In genomic region chr5:128599365-128600071, GRCm38 (mm10) we compare ENCODE assay signal across 8 mouse cellular contexts. TPM values are rescaled to one million over a fixed set of nuclear protein-coding genes. Genes with fewer than 3 reads are reported as not detected.
DNase-seq lines count a peak whose midpoint lies in the region; ATAC-seq lines count a peak whose summit lies in the region.

No protein-coding gene starts in this region.

- no peaks in the 10 kb centered on the region for H3K9me3 ChIP-seq in lung, embryonic 15.5 days
- H3K9me3 ChIP-seq in embryonic facial prominence, embryonic 15.5 days (replicated peaks), result no peaks in the 10 kb centered on the region
- H3K9me3 ChIP-seq in limb, embryonic 12.5 days, result no peaks in the 10 kb centered on the region
- H3K9me3 ChIP-seq in stomach, embryonic 14.5 days (ENCODE audit: control insufficient read depth, low read depth, low read length), result no peaks in the 10 kb centered on the region

- H3K27ac ChIP-seq in lung, embryonic 15.5 days, result no peak overlapping the region
- peak overlapping the region; percentile 93 for H3K27ac ChIP-seq in embryonic facial prominence, embryonic 15.5 days (replicated peaks)
- peak overlapping the region; percentile 97; the same call in 1 of the 2 replicates for H3K27ac ChIP-seq in limb, embryonic 12.5 days
- H3K27ac ChIP-seq in stomach, embryonic 14.5 days (ENCODE audit: low read length), result no peak overlapping the region

- peak overlapping the region; percentile 98 for H3K4me2 ChIP-seq in lung, embryonic 15.5 days
- H3K4me2 ChIP-seq in embryonic facial prominence, embryonic 15.5 days (replicated peaks), result peak overlapping the region; percentile 92
- peak overlapping the region; percentile 91 for H3K4me2 ChIP-seq in limb, embryonic 12.5 days
- H3K4me2 ChIP-seq in stomach, embryonic 14.5 days (replicated peaks; ENCODE audit: low read depth, low read length), result peak overlapping the region; percentile 95

- H3K9ac ChIP-seq in lung, embryonic 15.5 days, result peak overlapping the region; percentile 41; the same call in 1 of the 2 replicates
- peak overlapping the region; percentile 54 for H3K9ac ChIP-seq in embryonic facial prominence, embryonic 15.5 days
- H3K9ac ChIP-seq in limb, embryonic 12.5 days (replicated peaks), result peak overlapping the region; percentile 88
- H3K9ac ChIP-seq in stomach, embryonic 14.5 days (replicated peaks; ENCODE audit: low read depth, low read length), result no peak overlapping the region

- H3K27me3 ChIP-seq in lung, embryonic 15.5 days, result peaks cover 61% of the 10 kb centered on the region
- peaks cover 3% of the 10 kb centered on the region; the same call in 1 of the 2 replicates for H3K27me3 ChIP-seq in embryonic facial prominence, embryonic 15.5 days
- H3K27me3 ChIP-seq in limb, embryonic 12.5 days, result peaks cover 28% of the 10 kb centered on the region
- peaks cover 43% of the 10 kb centered on the region for H3K27me3 ChIP-seq in stomach, embryonic 14.5 days (ENCODE audit: control insufficient read depth, insufficient read depth, low read length)

- H3K4me1 ChIP-seq in lung, embryonic 15.5 days, result peaks cover 49% of the 10 kb centered on the region
- H3K4me1 ChIP-seq in embryonic facial prominence, embryonic 15.5 days, result peaks cover 69% of the 10 kb centered on the region
- H3K4me1 ChIP-seq in limb, embryonic 12.5 days (replicated peaks), result peaks cover 68% of the 10 kb centered on the region
- H3K4me1 ChIP-seq in stomach, embryonic 14.5 days (ENCODE audit: control insufficient read depth, insufficient read depth, low read length), result peaks cover 21% of the 10 kb centered on the region

- under 1% methylated on average over 28 of the region's 28 CpGs for WGBS in lung, embryonic 15.5 days
- whole genome bisulfite sequencing in embryonic facial prominence, embryonic 15.5 days, result under 1% methylated on average over 28 of the region's 28 CpGs
- under 1% methylated on average over 28 of the region's 28 CpGs for WGBS in limb, embryonic 12.5 days
- WGBS in stomach, embryonic 14.5 days, result 2% methylated on average over 28 of the region's 28 CpGs

- H3K4me3 ChIP-seq in lung, embryonic 15.5 days, result peak overlapping the region; percentile 64
- H3K4me3 ChIP-seq in embryonic facial prominence, embryonic 15.5 days (replicated peaks), result peak overlapping the region; percentile 71
- H3K4me3 ChIP-seq in limb, embryonic 12.5 days (replicated peaks), result peak overlapping the region; percentile 82
- H3K4me3 ChIP-seq in stomach, embryonic 14.5 days (ENCODE audit: low read depth, low read length), result peak overlapping the region; percentile 55

- ATAC-seq in lung, embryonic 15.5 days (ENCODE audit: borderline replicate concordance, extremely low read depth, low FRiP score, low TSS enrichment), result peak; percentile 22; the same call in 1 of the 2 replicates
- ATAC-seq in embryonic facial prominence, embryonic 15.5 days (ENCODE audit: insufficient number of reproducible peaks, low FRiP score, low TSS enrichment, low read depth), result no peak
- peak; percentile 22; the same call in 1 of the 2 replicates for ATAC-seq in limb, embryonic 12.5 days (ENCODE audit: insufficient number of reproducible peaks, insufficient read depth, low FRiP score, low TSS enrichment, low read depth)
- ATAC-seq in stomach, embryonic 14.5 days (ENCODE audit: insufficient number of reproducible peaks, insufficient read depth, low FRiP score, low read depth), result 0 out of 2 replicates have a peak, but pooled peaks have one; percentile 7

- H3K36me3 ChIP-seq in lung, embryonic 15.5 days, result no peaks in the 10 kb centered on the region
- no peaks in the 10 kb centered on the region for H3K36me3 ChIP-seq in embryonic facial prominence, embryonic 15.5 days
- H3K36me3 ChIP-seq in limb, embryonic 12.5 days, result no peaks in the 10 kb centered on the region
- no peaks in the 10 kb centered on the region for H3K36me3 ChIP-seq in stomach, embryonic 14.5 days (ENCODE audit: control insufficient read depth, insufficient read depth, low read length)

- no peak for DNase-seq in lung, postnatal 4 days
- no peak for DNase-seq in right cerebral cortex, postnatal 25 days
- no peak for DNase-seq in gastrocnemius, adult 18-20 months (ENCODE audit: low spot score)
- no peak for DNase-seq in urinary bladder, postnatal 4 days (ENCODE audit: low spot score in 2 of 2)

RNA-seq across cellular contexts. Expression of gene Fzd10, which starts 1.1 kb away (rescaled TPM):
- 0.98 and 1.0 TPM in 2 replicates for polyA plus RNA-seq in lung, embryonic 15.5 days (2015; fragmentation: Nextera tagmentation; extraction: Ambion mirVana)
- 9.0 and 10.4 TPM in 2 replicates for polyA plus RNA-seq in embryonic facial prominence, embryonic 15.5 days (2015; fragmentation: Nextera tagmentation; extraction: Ambion mirVana)
- polyA plus RNA-seq in limb, embryonic 12.5 days (2016; fragmentation: Nextera tagmentation; extraction: Ambion mirVana), result 10.9 and 12.5 TPM in 2 replicates
- 1.9 and 2.0 TPM in 2 replicates for polyA plus RNA-seq in stomach, embryonic 14.5 days (2014; fragmentation: Nextera tagmentation; extraction: Ambion mirVana)
- total RNA-seq in gastrocnemius, adult 18-20 months (2021), result 1 to 10 TPM in 1 of 2 experiments, under 1 TPM in 1; 0.95 to 1.2 TPM

Comparison
In these comparisons a context has a peak if more than half of its experiments do, and no peak if none do; other contexts are left out.
1. H3K27ac ChIP-seq: peak in embryonic facial prominence, embryonic 15.5 days (single experiment) and limb, embryonic 12.5 days (single experiment); none in lung, embryonic 15.5 days (single experiment) and stomach, embryonic 14.5 days (single experiment).
2. Peak in every context shown above with its lines, with median percentiles within 50 percentile points of each other: H3K4me2 ChIP-seq and H3K4me3 ChIP-seq.